Mouse (Mus musculus) liver, embryonic 15.5 days (tissue): ENCODE data around the gene Esam. TPM values are rescaled to one million over a fixed set of nuclear protein-coding genes. Genes with fewer than 3 reads are reported as not detected.

ENCODE experiments used
- ATAC-seq: fragments of 200-750 bp; cut with Nextera tagmentation; 2 replicates; pipeline ENCODE4 v1.8.0; 2017; ENCODE audit warnings: moderate number of reproducible peaks, mild to moderate bottlenecking, moderate library complexity; ENCODE audit not compliant: insufficient read depth
- H3K27ac ChIP-seq: fragments of 300-500 bp; sonication (generic); replicated peaks from 2 replicates; pipeline ENCODE4 v1.5.1; 2015; ENCODE audit warnings: mild to moderate bottlenecking, inconsistent platforms
- H3K27me3 ChIP-seq: fragments of 300-500 bp; sonication (generic); 2 replicates; pipeline ENCODE4 v1.6.1; 2015; ENCODE audit warnings: mild to moderate bottlenecking, inconsistent platforms
- H3K36me3 ChIP-seq: fragments of 300-500 bp; sonication (generic); replicated peaks from 2 replicates; pipeline ENCODE4 v1.6.1; 2015; ENCODE audit warnings: moderate library complexity, mild to moderate bottlenecking, inconsistent platforms
- H3K4me1 ChIP-seq: fragments of 300-500 bp; sonication (generic); replicated peaks from 2 replicates; pipeline ENCODE4 v1.6.1; 2015; ENCODE audit warnings: inconsistent platforms
- H3K4me2 ChIP-seq: fragments of 300-500 bp; sonication (generic); 2 replicates; pipeline ENCODE4 v1.6.1; 2015; ENCODE audit warnings: moderate library complexity, mild to moderate bottlenecking, inconsistent platforms
- H3K4me3 ChIP-seq: fragments of 300-500 bp; sonication (generic); replicated peaks from 2 replicates; pipeline ENCODE4 v1.5.1; 2015; ENCODE audit warnings: mild to moderate bottlenecking, inconsistent platforms
- H3K9ac ChIP-seq: fragments of 300-500 bp; sonication (generic); 2 replicates; pipeline ENCODE4 v1.6.1; 2015; ENCODE audit warnings: moderate library complexity, mild to moderate bottlenecking, inconsistent platforms
- H3K9me3 ChIP-seq: fragments of 300-500 bp; sonication (generic); replicated peaks from 2 replicates; pipeline ENCODE4 v1.6.1; 2016; ENCODE audit warnings: inconsistent platforms
- WGBS: fragments of 180-500 bp; shearing (Covaris S2); methylation state at CpG from one replicate; pipeline ENCODE4 v1.1.7; 2015; ENCODE audit warnings: mixed read lengths; ENCODE audit not compliant: insufficient replicate concordance; 5-methylcytosine and 5-hydroxymethylcytosine counted together
- polyA plus RNA-seq: library from polyadenylated mRNA; unstranded; fragments of >200 nt; fragmentation: Nextera tagmentation; extraction: Ambion mirVana; gene quantifications from 2 replicates; pipeline ENCODE4 v1.2.1, GENCODE M21; 2015

The Esam gene
- 14.5 and 17.9 TPM in 2 replicates for polyA plus RNA-seq

DNA sequence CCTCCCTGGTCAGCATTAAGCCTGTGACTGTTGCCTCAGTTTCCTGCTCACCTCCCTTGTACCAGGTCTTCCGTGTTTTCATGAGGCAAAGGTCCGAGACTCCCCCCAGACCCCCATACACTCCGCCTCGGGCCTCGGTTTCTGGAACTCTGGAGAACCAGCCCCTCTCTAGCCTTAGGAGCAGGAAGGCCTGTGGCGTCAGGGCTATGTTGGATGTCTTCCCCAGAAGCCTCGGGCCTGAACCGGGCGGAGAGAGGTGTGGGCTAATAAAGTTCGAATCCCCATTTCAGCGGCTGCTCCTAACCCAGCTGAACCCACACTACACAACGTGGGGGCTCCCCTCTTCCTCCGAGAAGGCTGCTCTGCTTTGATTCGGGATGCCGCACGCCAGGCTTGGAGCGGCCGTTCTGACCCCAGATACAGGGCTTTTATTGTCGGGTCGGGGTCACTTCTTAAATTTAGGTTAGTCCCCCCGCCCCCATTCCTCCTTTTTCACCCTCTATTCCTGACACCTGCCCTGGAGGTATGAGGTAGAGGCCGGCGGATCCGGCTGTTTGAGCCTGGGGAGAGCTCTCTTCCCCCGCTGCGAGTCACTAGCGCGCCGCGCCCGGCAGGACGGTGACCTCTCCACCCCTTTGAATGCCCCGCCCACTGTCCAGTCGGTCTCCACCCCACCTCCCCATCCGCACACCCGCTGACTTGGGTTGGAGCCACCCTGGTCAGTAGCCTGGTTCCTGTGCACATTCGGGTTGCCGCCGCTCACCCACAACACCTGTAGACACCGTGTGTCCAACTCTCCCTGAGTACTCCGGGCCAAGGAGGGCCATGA lies at the start of gene Esam:
Gene Esam (plus strand): TSS at position 683 of the 829 bp plus-strand sequence.
- Histone ChIP-seq H3K4me3 (peak within 1 kb of the TSS; percentile 19), H3K27me3 (peaks cover 63% of the 10 kb centered on the region), H3K4me1 (peaks cover 28% of the 10 kb centered on the region), H3K27ac (0 out of 2 replicates have a peak within 1 kb of the TSS, but pooled peaks have one; percentile 41), H3K9ac (no peak within 1 kb of the TSS), H3K36me3 (0 out of 2 replicates have a peak, but pooled peaks cover 2% of the 10 kb centered on the region), H3K4me2 (peak within 1 kb of the TSS; percentile 55), H3K9me3 (no peaks in the 10 kb centered on the region)
- peak; percentile 52; the same call in 1 of the 2 replicates for ATAC-seq
- 3% methylated on average over 41 of the region's 41 CpGs for WGBS

DNA sequence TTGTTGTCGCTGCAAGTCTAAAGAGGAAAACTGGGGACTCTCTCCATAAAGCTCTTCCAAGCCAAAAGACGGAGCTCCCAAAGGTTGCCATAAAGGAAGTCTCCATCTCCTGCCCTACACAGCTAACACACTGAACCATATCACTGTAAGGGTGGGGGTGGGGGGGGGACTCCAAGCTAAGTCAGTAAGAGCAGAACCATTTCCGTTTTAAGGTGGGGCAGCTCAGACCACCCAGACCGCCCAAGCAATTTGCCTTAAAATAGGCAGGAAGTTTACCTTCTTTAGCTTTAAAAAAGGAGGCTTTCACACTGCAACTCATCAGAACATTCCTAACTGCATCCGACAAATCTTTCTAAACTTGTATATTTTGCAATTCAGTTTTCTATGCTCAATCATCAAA lies 42.7 kb upstream of the Esam start:
- H3K27ac ChIP-seq: no peak overlapping the region
- 58% methylated on average over 5 of the region's 5 CpGs for WGBS
- no peak overlapping the region for H3K4me2 ChIP-seq
- no peak for ATAC-seq
- no peak overlapping the region for H3K4me3 ChIP-seq
- no peak overlapping the region for H3K9ac ChIP-seq
- H3K4me1 ChIP-seq: peaks cover 21% of the 10 kb centered on the region
- H3K27me3 ChIP-seq: no peaks in the 10 kb centered on the region
- H3K36me3 ChIP-seq: no peaks in the 10 kb centered on the region
- H3K9me3 ChIP-seq: no peaks in the 10 kb centered on the region

GRCm38 (mm10) chr9:37488041-37488440 lies 39.8 kb upstream of the Esam start:
- H3K4me2 ChIP-seq: peak overlapping the region; percentile 97
- H3K4me3 ChIP-seq: peak overlapping the region; percentile 93
- H3K9ac ChIP-seq: no peak overlapping the region
- no peaks in the 10 kb centered on the region for H3K27me3 ChIP-seq
- no peaks in the 10 kb centered on the region for H3K9me3 ChIP-seq
- ATAC-seq: no peak
- no peaks in the 10 kb centered on the region for H3K36me3 ChIP-seq
- peaks cover 29% of the 10 kb centered on the region for H3K4me1 ChIP-seq
- 62% methylated on average over 4 of the region's 4 CpGs for WGBS
- peak overlapping the region; percentile 94 for H3K27ac ChIP-seq

DNA sequence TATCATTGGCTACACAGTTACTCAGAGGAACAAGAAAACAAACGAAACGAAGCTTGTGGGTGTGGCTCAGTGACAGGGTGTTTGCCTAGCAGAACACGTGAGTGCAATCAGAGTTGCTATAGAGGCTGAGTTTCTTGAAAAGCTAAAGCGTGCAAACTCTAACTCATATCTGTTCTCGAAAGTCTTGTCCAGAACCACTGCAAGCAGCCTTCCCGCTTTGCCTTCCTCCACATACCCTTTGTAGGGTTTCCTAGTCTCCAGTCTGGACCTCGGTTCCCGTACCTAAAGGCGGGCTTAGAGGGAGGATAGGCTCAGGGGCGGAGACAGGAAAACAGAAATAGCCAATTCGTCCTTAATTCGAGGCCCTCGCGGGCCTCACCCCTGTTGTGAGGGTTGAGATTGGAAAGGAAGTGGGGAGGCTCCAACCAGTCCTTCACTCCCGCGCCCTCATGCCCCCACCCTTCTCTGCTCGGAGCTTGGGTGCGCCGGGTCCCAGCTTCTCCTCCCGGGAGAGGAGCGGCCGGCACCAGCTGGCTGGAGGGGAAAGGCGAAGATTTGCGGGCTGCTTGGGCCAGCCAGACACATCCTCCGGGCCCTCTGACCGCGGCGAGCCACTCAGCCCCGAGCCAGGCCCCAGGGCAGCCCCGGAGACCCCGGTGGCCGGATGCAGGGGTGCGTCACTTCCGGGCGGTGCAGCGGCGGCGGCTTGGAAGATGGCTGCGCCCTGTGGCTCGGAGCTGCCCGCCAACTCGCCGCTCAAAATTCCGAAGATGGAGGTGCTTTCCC lies 39.1 kb upstream of the Esam start, which contains the start of gene Msantd2:
Gene Msantd2 (plus strand): TSS at position 709 of the 786 bp plus-strand sequence.
- Histone ChIP-seq H3K27ac (peak within 1 kb of the TSS; percentile 94), H3K4me2 (peak within 1 kb of the TSS; percentile 97), H3K4me3 (peak within 1 kb of the TSS; percentile 93), H3K9ac (peak within 1 kb of the TSS; percentile 82), H3K36me3 (no peaks in the 10 kb centered on the region), H3K9me3 (no peaks in the 10 kb centered on the region), H3K27me3 (no peaks in the 10 kb centered on the region), H3K4me1 (peaks cover 29% of the 10 kb centered on the region)
- WGBS: under 1% methylated on average over 37 of the region's 44 CpGs
- ATAC-seq: peak; percentile 91

- peak overlapping the region; percentile 82 for H3K9ac ChIP-seq
- H3K4me3 ChIP-seq: peak overlapping the region; percentile 93
- H3K4me2 ChIP-seq: peak overlapping the region; percentile 97
- no peaks in the 10 kb centered on the region for H3K36me3 ChIP-seq
- H3K4me1 ChIP-seq: peaks cover 29% of the 10 kb centered on the region
- under 1% methylated on average over 73 of the region's 75 CpGs for WGBS
- ATAC-seq: peak; percentile 55
- H3K27me3 ChIP-seq: no peaks in the 10 kb centered on the region
- no peaks in the 10 kb centered on the region for H3K9me3 ChIP-seq
- H3K27ac ChIP-seq: peak overlapping the region; percentile 94
Observed at GRCm38 (mm10) chr9:37489446-37490120, 38.3 kb upstream of the Esam start.

DNA sequence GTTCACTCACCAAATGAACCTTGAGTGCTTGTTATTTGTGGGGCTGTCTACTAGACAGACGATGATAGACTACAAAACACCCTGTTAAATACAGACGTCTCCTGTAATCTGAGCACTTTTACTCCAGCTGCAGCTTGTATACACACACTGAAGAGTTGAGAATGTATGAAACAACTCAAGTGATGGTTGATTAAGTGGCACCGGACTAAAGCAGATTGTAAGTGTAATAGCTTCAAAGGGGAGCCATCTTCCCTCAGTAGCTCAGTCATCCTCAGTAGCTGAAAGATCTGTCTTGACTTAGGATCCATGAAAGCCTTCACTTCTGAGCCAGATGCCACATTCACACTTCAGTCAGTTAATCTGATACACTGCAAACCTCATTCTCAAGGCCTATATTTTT lies 32.1 kb upstream of the Esam start:
- no peak for ATAC-seq
- Histone ChIP-seq H3K9ac (no peak overlapping the region), H3K4me1 (peaks cover 1% of the 10 kb centered on the region; the same call in 1 of the 2 replicates), H3K36me3 (no peaks in the 10 kb centered on the region), H3K4me2 (no peak overlapping the region), H3K27ac (no peak overlapping the region), H3K4me3 (no peak overlapping the region), H3K9me3 (no peaks in the 10 kb centered on the region), H3K27me3 (no peaks in the 10 kb centered on the region)
- 66% methylated on average over 3 of the region's 3 CpGs for WGBS

GRCm38 (mm10) chr9:37496325-37496724 lies 31.6 kb upstream of the Esam start:
- no peaks in the 10 kb centered on the region for H3K27me3 ChIP-seq
- no peaks in the 10 kb centered on the region for H3K4me1 ChIP-seq
- no peak overlapping the region for H3K4me2 ChIP-seq
- no peak overlapping the region for H3K4me3 ChIP-seq
- H3K9me3 ChIP-seq: no peaks in the 10 kb centered on the region
- no peak overlapping the region for H3K27ac ChIP-seq
- no peaks in the 10 kb centered on the region for H3K36me3 ChIP-seq
- H3K9ac ChIP-seq: no peak overlapping the region
- no peak for ATAC-seq

DNA sequence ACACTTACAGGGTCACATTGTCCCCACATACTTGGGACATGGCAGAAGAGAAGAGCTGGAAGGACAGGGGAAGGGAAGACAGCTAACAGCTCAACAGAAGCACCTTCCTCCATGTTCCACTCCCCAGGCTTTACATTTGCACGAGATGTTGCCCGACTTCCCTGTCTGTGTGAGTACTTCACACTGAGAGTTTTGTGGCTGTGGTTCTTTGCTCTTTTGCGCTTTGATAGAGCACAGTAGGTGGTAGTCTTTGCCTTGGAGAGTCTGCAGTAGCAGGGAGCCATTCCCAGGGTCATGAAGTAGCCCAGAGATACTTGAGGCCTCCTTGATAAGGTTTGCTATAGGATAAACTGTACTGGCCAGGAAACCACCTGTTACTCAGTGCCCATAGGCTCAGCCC lies 27.7 kb upstream of the Esam start:
- H3K27ac ChIP-seq: no peak overlapping the region
- H3K9me3 ChIP-seq: no peaks in the 10 kb centered on the region
- no peaks in the 10 kb centered on the region for H3K4me1 ChIP-seq
- no peak overlapping the region for H3K9ac ChIP-seq
- WGBS: 54% methylated on average over 3 of the region's 3 CpGs
- ATAC-seq: no peak
- no peaks in the 10 kb centered on the region for H3K36me3 ChIP-seq
- H3K27me3 ChIP-seq: no peaks in the 10 kb centered on the region
- H3K4me2 ChIP-seq: no peak overlapping the region
- H3K4me3 ChIP-seq: no peak overlapping the region

DNA sequence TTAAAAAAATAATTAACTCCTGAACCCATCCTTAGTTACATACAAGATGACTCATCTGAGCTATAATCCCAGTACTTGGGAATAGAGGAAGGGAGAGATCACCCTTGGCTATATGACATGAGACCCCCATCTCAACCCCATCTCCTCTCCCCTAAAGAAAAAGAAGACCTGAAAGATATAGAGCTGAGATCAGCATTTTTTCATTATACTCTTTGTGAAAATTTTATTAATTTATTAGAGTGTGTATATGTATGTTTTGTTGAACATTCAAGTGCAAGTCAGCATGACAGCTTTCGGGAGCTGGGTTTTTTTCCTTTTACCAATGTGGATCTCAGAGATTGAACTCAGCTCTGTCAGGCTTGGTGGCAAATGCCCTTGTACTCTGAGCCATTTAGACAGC lies 26.7 kb upstream of the Esam start:
- no peaks in the 10 kb centered on the region for H3K4me1 ChIP-seq
- WGBS: 84% methylated on average over 1 of the region's 1 CpGs
- no peaks in the 10 kb centered on the region for H3K9me3 ChIP-seq
- H3K36me3 ChIP-seq: no peaks in the 10 kb centered on the region
- H3K27me3 ChIP-seq: no peaks in the 10 kb centered on the region
- no peak overlapping the region for H3K27ac ChIP-seq
- no peak overlapping the region for H3K4me2 ChIP-seq
- no peak overlapping the region for H3K4me3 ChIP-seq
- no peak for ATAC-seq
- H3K9ac ChIP-seq: no peak overlapping the region

DNA sequence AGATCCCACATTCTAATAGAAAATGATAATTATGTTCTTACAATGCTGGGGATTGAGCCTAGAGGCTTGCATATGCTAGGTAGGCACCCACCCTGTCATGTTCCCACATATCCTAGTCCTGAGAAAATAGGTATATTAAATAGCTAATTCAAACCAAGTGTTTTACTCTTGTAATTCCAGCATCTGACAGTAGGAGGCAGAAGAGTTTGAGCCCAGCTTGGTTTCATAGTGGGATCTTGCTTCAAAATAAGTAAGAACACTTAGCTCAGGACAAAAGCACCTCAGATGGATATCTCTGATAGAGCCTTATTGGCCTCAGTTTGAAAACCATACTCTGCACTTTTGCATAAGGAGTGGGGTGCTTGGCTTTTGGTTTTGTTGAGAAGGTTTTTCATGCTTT lies 23.5 kb upstream of the Esam start:
- no peak overlapping the region for H3K4me3 ChIP-seq
- no peaks in the 10 kb centered on the region for H3K27me3 ChIP-seq
- no peaks in the 10 kb centered on the region for H3K4me1 ChIP-seq
- H3K27ac ChIP-seq: no peak overlapping the region
- H3K9ac ChIP-seq: no peak overlapping the region
- H3K36me3 ChIP-seq: no peaks in the 10 kb centered on the region
- H3K9me3 ChIP-seq: no peaks in the 10 kb centered on the region
- no peak for ATAC-seq
- no peak overlapping the region for H3K4me2 ChIP-seq

DNA sequence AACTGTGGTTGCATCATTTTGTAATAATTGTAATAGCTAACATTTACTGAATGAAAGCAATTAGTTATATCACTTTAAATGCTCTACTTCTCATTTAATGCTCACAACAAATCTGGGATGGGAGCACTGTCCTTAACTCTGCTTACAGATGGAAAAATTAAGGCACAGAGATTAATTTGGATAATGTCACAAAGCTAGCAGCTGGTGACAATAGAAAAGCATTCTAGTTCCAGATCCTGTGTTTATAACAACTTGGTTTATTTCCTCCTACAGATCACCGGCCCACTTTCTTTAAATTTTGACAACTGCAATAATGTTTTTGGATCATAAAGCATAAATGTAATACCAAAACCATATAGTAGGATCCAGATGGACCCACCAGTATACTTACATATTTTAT lies 21.9 kb upstream of the Esam start:
- WGBS: 84% methylated on average over 1 of the region's 1 CpGs
- no peak overlapping the region for H3K4me2 ChIP-seq
- H3K9ac ChIP-seq: no peak overlapping the region
- no peaks in the 10 kb centered on the region for H3K36me3 ChIP-seq
- no peak overlapping the region for H3K4me3 ChIP-seq
- no peaks in the 10 kb centered on the region for H3K4me1 ChIP-seq
- no peaks in the 10 kb centered on the region for H3K9me3 ChIP-seq
- no peaks in the 10 kb centered on the region for H3K27me3 ChIP-seq
- H3K27ac ChIP-seq: no peak overlapping the region
- no peak for ATAC-seq
